Mouse (Mus musculus): Measurements from ENCODE around the gene Actl7a.

Gene Actl7a

DNA sequence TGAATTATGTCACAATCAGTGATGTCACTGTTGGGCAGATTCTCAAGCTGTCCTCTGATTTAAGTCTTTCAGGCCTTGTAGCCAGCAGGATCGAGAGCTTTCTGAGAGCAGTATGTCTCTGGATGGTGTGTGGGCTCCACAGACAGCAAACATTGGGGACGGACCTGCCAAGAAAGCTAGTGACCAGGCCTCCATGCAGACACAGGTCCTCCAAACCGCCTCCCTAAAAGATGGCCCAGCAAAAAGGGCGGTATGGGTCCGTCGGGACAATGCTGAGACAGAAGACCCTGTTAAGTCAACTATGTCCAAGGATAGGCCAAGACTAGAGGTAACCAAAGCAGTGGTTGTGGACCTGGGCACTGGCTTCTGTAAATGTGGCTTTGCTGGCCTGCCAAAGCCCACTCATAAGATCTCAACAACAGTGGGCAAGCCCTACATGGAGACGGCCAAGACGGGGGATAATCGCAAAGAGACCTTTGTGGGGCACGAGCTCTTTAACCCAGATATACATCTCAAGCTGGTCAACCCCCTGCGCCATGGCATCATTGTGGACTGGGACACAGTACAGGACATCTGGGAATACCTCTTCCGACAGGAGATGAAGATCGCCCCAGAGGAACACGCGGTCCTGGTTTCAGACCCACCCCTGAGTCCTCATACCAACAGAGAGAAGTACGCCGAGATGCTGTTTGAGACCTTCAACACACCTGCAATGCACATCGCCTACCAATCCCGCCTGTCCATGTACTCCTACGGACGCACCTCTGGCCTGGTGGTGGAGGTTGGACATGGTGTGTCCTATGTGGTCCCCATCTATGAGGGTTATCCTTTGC lies at the start of gene Actl7a:
TSS of gene Actl7a (plus strand) at position 51 of the 833 bp plus-strand sequence.
- DNase-seq: no peak

DNA sequence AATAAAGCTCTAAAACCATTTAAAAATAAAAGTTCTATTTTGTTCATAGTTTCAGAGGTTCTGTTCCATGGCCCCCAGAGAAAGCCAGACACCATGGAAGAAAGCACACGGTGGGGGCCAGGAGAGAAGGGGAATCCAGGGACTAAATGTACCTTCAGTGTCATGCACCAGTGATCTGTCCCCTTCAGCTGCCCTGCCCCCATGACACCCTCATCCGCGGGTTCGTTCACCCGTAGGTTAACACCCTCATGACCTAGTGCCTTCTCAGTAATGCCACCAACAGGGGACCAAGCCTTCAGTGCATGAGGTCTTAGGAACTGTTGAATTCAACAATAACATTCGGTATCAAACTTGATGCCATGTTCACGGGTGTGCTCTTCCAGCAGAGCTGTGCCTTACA lies 46.8 kb upstream of the Actl7a start:
- no peak for DNase-seq

DNA sequence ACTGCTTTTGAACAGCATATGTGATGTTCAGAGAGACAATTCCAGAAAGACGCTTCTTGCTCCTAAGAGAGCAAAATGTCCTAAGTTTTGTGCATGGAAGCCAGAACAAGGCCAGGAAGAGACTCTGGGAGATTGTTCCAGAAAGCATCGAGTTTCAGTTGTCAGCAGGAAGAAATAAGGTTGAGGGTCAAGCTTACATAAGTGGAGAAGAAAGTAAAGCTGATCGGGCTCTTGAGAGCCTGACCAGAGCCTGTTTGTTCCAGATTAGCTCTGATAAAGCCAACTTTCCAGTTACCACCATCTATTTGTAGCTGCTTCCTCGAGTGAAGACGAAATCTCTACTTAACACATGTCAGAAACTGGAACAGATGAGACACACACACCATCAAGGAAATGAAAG lies 44.5 kb upstream of the Actl7a start:
- DNase-seq: no peak

DNA sequence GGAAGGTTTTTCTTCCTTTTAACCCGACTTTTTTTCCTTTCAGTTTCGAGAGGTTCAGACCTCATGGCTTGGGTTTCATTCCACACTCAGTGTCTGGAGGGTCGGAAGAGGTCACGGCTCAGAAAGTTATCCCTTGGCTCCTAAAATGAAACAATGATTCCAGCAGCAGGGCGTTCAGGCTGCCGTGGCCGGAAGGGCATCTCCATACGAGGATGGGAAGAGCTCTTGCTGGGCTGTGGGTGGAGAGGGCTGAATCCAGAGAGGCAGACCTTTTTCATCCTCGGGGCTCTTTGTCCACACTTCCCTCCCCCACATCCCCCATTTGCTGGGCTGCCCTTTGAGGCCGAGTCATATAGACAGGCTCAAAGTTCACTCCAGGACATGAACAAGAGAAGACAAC lies 41.0 kb upstream of the Actl7a start:
- no peak for DNase-seq

DNA sequence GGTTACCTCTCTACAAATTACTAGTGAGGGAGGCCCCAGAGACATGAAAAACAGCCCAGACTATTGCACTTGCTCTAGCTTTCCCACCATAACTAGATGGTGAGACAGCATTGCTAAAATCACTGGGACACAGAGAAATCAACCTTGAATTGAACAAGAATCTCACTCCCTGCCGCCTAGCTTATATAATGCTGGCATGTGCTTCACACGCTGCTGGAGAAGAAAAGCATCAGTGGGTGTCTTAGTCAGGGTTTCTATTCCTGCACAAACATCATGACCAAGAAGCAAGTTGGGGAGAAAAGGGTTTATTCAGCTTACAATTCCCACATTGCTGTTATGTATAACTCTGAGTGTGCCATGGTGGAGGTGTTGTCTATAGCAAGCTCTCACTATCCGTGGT lies 30.1 kb upstream of the Actl7a start:
- DNase-seq: no peak

DNA sequence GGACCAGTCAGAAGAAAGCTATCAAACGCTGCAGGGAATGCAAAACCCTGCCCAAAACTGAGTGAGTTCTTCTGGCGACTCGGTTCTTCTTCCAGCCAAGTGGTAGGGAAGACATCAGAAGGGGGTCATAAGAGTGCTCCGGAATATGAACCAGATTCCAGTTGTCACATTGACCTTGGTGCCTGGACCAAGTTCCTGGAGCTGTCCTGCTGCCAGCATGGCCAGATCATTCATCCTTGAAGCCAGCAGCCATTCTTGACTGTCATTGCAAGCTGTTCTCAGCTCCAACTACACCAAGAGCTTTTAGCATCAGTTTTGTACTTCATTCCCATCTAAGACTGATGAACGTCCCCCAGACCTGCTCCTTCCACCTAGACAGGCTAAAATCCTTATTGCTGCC lies 26.4 kb upstream of the Actl7a start:
- DNase-seq: no peak

DNA sequence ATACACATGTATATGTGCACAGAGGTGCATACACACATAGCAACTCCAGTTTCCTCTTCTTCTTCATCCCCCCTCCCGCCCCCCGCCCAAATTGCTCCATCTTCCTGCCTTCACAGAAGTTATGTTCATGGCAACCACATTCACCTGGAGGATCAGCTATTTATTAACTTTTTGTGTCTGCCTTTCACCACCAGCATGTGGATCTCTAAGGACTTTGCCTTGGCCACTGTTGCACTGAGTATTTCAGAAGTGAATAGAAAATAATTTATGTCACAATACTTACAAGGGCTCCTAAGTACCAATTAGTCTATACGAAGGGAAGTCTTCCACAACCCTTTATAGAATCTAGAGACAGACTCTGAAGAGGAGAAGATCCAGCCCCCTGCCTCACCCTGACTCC lies 25.3 kb upstream of the Actl7a start:
- DNase-seq: no peak

DNA sequence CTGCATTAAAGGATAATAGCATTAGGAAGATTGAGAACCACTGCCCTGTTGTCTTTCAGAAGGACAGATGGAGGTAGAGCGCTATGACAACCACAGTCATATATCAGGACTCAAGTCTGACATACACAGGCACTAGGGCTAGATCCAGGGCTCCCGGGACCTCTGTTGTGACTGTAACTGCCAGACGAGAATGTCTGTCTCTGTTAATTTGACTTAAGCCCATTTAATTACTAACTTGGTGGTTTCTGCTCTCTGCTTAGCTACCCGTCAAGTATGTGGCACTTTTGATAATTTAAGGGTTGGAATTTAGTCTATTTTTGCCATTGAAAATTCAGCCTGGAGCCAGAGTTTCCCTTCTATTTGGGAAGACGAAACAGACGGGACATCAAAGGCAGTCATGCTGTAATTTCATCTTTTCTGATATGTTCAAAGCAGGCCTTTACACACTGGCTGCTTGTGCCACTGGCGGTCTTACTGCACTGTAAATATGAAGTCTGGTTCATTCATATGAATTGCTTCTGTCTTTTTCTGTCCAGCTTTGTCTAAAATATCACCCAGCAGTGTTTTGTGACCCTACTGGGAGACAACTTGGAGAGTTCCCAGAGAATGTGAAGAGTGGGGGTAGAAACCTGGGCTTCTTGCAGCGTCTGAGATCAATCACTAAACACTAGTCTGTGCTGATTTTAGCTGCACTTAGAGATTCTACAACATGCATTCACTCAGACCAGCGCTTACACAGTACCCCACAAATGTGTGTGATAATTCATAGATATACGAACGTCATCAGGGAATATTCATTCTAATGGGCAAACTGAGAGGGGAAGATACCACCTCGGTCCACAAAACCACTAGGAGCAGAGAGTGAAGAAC lies 24.4 kb upstream of the Actl7a start:
- no peak for DNase-seq

DNA sequence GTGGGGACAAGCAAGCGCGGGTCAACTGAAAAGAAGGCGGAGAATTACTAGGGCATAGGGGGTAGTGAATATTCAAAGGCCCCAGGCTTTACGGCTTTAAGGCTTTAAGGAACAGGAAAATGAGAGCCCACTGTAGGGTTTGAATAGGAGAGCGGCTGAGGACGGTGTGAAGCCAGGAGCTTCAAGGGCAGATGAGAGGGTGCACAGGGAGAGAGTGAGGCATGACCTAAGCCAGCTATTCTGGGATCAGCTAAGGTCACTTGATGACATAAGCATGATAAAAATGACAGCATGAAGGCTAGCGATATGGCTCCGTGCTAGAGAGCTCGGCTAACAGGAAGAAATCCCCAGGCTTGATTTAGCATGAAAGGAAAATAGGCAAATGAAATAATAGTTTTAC lies 23.8 kb upstream of the Actl7a start:
- no peak for DNase-seq

DNA sequence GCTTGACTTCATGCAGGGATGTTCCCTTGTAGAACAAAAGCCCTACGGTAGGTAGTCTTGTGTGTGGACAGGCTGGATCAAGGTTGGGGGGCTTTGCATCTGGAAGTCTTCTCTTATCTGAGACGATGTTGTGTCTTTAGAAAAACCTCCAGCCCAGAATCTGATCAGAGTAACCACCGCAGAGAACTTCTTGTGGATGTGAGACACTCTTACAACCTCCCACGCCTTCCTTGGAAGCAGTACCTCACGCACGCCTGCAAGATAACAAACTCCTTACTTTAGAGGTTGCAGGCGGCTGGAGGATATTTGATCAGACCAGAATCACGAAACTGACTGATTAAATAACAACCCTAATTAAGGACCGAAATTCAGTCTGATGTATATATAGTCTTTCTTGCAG lies 22.8 kb upstream of the Actl7a start:
- DNase-seq: no peak

DNA sequence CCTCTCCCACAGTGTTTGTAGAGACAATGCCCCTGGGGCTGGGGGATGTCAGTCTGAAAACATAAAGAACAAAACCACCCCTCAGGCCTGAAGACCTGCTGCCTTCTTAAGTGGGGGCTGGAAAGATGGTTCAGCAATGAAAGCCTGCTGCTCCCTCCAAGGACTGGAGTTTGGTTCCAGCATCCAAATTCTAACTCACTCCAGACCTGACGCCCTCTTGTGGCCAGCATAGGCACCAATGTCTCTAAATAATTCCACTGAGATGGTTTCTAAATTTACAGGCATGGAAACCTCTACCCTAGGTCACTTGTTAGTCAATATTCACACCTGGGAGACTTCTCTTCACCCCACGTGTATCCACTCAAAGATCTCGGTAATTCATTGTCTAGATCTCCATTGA lies 21.7 kb upstream of the Actl7a start:
- peak in 1 of 2 experiments; percentile 20 for DNase-seq

DNA sequence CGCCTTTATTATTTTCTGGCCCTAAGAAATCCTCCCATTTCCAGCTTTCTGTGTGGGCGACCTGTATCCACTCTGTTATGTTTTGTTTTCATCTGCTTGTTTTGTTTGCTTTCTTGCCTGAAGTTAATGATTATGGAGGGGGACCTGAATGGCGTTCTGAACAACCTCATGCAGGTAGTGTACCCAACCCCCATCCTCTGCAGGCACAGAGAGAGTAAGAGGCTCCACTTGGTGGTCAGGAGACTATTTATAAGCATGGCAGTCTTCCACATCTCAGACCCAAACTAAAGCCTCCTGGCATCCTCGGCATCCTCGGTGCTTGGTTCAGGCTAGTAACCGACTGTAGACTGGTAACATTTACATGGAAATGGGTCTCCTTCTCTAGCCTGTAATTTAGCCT lies 20.9 kb upstream of the Actl7a start:
- no peak for DNase-seq

DNA sequence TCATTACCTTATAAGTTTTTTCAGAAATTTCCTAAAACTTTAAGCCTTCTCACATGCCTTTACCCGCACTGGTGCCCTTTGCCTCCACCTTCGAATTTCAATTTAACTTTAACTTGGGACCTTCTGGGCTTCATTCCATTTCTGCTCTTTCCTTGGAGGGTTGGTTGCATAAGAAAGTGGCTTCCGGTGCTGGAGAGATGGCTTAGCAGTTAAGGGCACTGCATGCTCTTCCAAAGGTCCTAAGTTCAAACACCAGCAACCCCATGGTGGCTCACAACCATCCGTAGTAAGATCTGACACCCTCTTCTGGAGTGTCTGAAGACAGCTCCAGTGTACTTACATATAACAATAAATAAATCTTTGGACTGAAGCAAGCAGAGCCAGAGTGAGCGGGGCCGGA lies 20.0 kb upstream of the Actl7a start:
- DNase-seq: no peak

DNA sequence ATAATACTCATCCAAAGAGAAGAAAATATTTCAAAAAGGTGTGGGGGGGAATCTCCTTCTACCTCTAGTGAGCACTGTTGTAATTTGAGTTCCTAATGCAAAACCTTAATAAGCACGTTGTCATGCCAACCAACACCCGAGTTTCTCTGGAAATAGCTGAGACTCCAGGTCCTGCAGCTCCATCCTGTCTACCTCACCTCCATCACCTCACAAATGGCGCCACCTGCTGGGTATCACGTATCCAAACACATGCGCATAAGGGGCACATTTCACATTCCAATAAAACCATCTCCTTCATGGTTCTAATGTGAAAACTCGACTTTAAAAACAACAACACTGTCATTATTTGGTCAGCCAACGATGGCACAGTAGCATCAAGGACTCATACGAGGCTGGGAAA lies 17.4 kb upstream of the Actl7a start:
- DNase-seq: no peak

DNA sequence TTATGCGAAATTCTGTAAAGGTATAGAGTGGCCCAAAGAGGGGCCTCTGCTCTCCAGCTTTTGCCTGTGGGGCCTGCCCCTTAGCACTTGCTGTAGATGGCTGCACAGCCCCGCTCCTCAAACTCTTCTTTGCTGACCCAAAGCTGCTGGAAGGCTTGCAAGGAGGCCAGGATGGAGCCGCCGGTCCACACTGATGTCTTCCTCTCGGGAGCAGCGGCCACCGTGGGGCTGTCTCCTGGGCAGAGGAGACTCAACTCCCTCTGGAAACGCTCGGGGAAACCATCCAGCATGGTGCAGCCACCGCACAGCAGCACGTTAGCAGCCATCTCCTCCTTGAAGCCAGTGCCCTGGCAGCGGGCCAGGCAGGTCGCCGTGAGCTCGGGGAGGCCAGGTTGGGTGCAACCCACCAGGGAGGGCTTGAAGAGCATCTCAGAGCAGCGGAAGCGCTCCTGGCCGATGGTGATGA lies 3.2 kb upstream of the Actl7a start, which contains the start of gene Gm26657:
TSS of gene Gm26657 (plus strand) at position 51 of the 466 bp plus-strand sequence.
- no peak for DNase-seq

DNA sequence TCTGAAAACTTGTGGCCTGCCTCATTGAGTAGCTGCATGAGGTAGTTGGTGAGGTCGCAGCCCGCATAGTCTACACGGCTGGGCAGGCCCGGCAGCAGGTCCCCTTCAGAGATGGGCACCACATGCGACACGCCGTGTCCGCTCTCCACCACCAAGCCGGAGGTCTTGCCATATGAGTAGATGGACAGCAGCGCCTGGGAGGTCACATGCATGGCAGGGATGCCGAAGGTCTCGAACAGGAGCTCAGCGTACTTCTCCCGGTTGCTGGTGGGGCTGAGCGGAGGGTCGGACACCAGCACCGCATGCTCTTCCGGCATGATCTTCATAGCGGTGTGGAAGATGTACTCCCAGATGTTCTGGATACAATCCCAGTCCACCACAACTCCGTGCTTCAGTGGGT lies 2.6 kb upstream of the Actl7a start:
- DNase-seq: no peak

DNA sequence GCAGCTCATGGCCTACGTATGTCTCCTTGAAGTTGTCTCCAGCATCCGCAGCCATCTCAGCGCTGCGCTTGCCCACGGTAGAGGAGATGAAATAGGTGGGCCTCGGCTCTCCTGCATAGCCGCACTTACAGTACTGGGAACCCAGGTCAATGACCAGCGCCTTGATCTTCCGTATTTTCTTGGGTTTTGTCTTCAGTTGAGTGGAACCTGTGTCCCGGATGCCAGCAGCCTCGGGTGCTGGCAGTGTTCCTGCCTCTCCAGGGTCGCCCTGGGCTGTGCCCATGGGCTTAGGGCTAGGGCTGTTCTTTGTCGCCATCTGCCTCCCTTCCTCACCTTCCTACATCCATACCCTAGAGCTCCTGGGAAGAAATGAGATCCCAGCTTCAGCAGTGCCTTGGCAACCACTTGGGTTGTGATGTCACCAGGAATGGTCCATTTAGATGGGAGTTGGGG lies 2.1 kb upstream of the Actl7a start, which contains the start of gene Actl7b:
TSS of gene Actl7b (minus strand) at position 403 of the 453 bp plus-strand sequence.
- no peak for DNase-seq

DNA sequence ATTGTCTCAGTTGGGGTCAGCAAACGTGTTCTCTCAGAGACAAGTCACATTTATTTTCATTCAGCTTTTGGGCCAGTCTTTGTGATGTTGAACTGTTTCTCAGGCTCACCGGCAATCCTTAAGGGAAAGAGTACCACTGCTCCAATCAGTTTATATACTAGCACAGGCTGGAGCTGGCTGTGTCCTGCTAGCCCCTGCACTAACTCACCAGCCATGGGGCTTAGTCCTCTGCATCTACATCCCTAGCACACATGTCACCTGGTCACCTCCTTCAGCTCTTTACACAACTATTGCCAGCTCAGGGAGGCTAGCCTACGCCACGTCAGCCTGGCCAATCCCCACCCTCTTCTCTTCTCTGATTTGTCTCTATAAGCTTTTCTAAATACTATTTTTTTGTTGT lies 515 bp upstream of the Actl7a start:
- DNase-seq: no peak

DNA sequence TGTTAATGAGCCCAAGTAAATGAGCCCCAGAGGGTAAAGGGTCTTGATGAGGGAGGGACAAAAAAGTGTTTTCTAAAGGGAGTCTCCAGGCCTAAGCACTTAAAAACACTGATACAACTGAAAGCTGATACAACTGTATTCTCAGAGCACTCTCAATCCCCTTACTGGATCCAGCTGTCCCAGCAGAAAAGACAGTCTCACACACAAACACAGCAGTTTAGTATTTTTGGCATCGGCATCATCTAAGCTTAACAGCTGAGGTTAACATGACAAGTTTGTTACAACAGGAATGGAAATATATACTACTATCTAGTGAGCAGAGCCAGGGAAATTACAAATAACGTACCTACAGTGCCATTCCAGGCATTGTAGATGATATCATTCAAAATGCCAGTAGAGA lies 3.1 kb downstream of the Actl7a start:
- no peak for DNase-seq

DNA sequence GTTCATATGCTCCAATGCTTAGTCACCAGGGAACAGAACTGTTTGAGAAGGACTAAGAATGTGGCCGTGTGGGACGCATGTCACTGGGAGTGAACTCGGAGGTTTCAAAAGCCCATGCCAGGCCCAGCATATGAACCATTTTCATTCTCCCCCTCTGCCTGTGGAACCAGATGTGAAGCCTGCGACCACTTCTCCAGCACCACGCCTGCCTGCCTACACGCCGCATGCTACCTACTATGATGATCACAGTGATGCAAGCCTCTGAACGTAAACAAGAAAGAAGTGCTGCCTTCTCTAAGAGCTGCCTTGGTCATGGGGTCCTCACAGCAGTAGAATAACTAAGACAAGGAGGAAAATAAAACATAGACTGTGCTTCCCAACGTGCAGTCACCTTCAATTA lies 4.2 kb downstream of the Actl7a start:
- DNase-seq: no peak

DNA sequence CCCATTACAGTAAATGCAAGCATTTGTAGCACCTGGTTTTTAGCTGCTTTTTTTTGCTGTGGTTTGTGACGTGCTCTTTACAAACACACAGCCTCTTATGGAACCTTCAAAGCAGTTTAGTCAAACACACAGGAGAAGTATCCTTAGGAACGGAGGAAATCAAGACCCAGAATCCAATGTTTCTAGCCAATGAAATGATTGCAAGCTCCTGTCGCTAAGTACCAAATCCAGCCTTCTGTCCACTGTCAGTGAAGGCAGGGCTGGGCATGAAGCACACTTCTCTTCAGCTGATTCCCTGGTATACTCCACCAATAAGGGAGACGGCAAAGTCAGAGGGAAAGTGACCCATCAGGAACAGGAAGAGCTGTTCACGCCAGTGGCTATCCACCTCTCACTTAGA lies 12.8 kb downstream of the Actl7a start:
- peak; percentile 22 to 58 for DNase-seq

DNA sequence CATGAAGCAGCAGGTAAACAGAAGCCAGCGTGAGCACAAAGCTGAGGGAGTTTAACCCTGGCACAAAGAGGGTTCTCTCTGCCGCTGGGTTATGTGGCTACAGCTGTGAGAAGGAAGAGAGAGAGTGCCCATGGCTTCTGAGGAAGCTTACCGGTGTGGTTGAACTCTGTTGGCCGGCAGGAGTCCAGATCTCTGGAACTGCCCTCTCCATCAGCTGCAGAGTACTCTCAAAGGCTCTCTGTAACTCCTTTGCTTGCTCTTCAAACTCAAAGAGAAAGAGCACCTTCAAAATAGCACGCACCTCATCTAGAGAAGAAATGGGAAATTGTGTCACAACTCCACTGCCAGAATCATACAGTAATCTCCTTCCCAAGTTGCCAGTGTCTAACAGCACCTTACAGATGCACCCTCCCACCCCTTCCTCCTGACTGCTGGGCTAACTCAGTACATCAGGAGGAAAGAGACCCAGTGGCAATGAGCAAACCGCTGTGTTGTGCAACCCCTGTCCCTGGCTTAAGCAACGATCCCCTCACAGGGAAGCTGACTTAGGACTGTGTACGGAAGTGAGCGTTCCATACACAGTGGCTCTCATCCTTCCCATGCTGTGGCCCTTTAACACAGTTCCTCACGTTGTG lies 13.9 kb downstream of the Actl7a start:
- peak; percentile 77 to 78 for DNase-seq

DNA sequence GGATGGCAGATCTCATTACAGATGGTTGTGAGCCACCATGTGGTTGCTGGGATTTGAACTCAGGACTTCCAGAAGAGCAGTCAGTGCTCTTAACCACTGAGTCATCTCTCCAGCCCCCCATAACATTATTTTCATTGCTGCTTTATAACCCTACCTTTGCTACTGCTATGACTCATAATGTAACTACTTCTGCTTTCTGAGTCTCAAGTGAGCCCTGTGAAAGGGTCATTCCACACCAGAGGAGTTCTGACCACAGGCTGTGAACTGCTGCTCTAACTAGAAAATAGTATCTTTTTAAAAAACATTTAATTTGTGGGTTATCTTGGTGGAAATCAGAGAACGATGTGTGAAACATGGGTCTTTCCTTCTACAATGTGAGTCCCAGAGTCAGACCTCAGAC lies 14.5 kb downstream of the Actl7a start:
- DNase-seq: no peak
